Mouse (Mus musculus): Measurements from ENCODE around the gene Smagp. TPM values are rescaled to one million over a fixed set of nuclear protein-coding genes. Genes with fewer than 3 reads are reported as not detected.
"Not testable (repeated sequence)": the region's sequence is repeated elsewhere in the genome, so short reads cannot be mapped to it uniquely, and the experiment has no call there.

Gene Smagp
- polyA plus RNA-seq, 1 experiment from 2014 or later, result 3.9 TPM

DNA sequence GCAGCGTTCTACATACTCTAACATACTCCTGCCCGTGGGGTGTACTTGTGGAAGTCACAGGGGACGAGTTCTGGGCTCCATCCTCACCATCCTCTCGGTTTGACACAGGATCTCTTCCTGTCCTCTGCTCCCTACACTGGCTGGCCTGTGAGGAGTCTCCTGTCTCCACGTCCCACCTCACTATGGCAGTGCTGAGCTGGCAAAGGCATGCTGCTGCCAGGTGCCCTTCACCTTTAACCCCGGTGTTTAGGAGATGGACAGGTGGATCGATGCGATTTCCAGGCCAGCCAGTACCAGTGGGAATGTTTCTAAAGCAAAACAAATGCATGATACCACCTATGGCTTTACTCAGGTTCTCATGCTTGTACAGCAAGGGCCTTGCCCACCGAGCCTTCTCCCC is 13.0 kb downstream of the Smagp start:
- Histone ChIP-seq H3K9ac (ENCODE audit: low read length) (no peak overlapping the region), H3K9me3 (ENCODE audit: control insufficient read depth, low read length) (no peaks in the 10 kb centered on the region), H3K4me2 (no peak overlapping the region), H3K4me1 (ENCODE audit: control insufficient read depth, insufficient read depth, low read length) (no peaks in the 10 kb centered on the region), H3K4me3 (ENCODE audit: low read depth, low read length) (no peak overlapping the region), H3K36me3 (ENCODE audit: control insufficient read depth, insufficient read depth, low read length) (peaks cover 6% of the 10 kb centered on the region), H3K27ac (ENCODE audit: low read depth, low read length) (no peak overlapping the region), H3K27me3 (ENCODE audit: control insufficient read depth, insufficient read depth, low read length) (no peaks in the 10 kb centered on the region)
- ATAC-seq (ENCODE audit: low FRiP score), result no peak
- WGBS, result 88% methylated on average over 9 of the region's 9 CpGs
- no peak for DNase-seq (ENCODE audit: low spot score, missing footprints)

GRCm38 (mm10) chr15:100622164-100622563 is 14.6 kb downstream of the Smagp start:
- Histone ChIP-seq H3K4me2 (no peak overlapping the region), H3K27me3 (ENCODE audit: control insufficient read depth, insufficient read depth, low read length) (no peaks in the 10 kb centered on the region), H3K4me3 (ENCODE audit: low read depth, low read length) (no peak overlapping the region), H3K36me3 (ENCODE audit: control insufficient read depth, insufficient read depth, low read length) (peaks cover 12% of the 10 kb centered on the region), H3K27ac (ENCODE audit: low read depth, low read length) (no peak overlapping the region), H3K9me3 (ENCODE audit: control insufficient read depth, low read length) (no peaks in the 10 kb centered on the region), H3K4me1 (ENCODE audit: control insufficient read depth, insufficient read depth, low read length) (no peaks in the 10 kb centered on the region), H3K9ac (ENCODE audit: low read length) (no peak overlapping the region)
- 88% methylated on average over 7 of the region's 7 CpGs for whole genome bisulfite sequencing
- ATAC-seq (ENCODE audit: low FRiP score) (no peak), DNase-seq (ENCODE audit: low spot score, missing footprints) (no peak)

DNA sequence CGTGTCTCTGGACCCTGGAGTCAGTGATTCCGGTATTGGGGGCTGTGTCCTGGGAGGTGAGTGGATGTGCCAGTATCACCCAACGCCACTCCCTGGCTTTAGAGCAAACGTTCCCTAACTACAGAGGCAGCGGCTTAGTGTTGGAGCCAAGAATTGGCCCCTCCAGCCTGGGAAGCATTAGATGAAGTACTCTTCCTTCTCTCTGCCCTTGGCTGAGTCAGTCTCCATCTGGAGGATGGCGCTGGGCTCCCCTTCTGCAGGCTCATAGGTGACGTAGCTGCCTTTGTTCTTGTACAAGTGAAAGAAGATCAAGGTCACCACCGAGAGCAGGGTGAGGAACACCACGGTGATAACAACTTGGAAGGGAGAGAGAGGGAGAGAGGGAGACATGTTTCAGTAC is 15.1 kb downstream of the Smagp start:
- DNase-seq (ENCODE audit: low spot score, missing footprints); H3K4me2 ChIP-seq; H3K9me3 ChIP-seq (ENCODE audit: control insufficient read depth, low read length); H3K4me1 ChIP-seq (ENCODE audit: control insufficient read depth, insufficient read depth, low read length); H3K27me3 ChIP-seq (ENCODE audit: control insufficient read depth, insufficient read depth, low read length); H3K4me3 ChIP-seq (ENCODE audit: low read depth, low read length); H3K9ac ChIP-seq (ENCODE audit: low read length); ATAC-seq (ENCODE audit: low FRiP score); H3K27ac ChIP-seq (ENCODE audit: low read depth, low read length): not testable (repeated sequence)
- peaks cover 12% of the 10 kb centered on the region for H3K36me3 ChIP-seq (ENCODE audit: control insufficient read depth, insufficient read depth, low read length)
- WGBS, result 79% methylated on average over 9 of the region's 9 CpGs

DNA sequence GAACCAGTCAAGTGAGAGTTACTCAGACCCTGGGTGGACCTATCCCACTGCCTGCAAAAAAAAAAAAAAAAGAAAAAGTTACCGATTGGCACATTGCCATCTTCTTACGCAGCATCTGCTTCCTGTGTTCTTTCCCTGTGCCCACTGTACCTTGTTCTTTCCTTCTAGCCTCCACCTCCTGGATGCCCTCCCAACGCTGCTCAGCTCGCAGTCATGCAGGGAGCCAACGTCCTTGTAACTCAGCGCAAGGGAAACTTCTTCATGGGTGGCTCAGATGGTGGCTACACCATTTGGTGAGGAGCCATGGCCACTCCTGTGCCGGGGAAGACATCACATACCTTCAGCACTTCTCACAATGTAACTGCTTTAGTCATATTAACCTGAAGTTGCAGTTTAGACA is 17.5 kb downstream of the Smagp start:
- 94% methylated on average over 7 of the region's 7 CpGs for WGBS
- H3K36me3 ChIP-seq (ENCODE audit: control insufficient read depth, insufficient read depth, low read length), result peaks cover 12% of the 10 kb centered on the region

DNA sequence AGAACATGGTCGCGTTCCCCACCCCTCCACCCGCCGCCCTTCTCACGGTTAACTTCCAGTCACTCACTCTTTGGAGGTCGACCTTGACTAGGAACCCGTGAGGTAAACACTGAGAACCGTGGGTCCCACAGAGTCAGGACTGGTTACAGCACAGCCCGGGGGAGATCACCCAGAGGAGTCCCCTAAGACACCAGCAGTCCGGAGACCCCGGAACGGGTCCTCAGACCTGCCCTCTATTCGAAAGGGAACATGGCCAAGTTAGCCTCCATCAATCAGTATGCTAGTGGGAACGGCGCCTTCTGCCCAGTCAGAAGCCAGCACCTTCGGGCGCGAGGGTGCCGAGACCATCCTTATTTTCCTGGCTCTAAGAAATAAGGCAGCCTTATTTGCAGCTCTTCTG is 20.5 kb downstream of the Smagp start:
- H3K4me1 ChIP-seq (ENCODE audit: control insufficient read depth, insufficient read depth, low read length), result peaks cover 13% of the 10 kb centered on the region; the same call in 1 of the 2 replicates
- peaks cover 12% of the 10 kb centered on the region for H3K36me3 ChIP-seq (ENCODE audit: control insufficient read depth, insufficient read depth, low read length)
- no peaks in the 10 kb centered on the region for H3K27me3 ChIP-seq (ENCODE audit: control insufficient read depth, insufficient read depth, low read length)
- DNase-seq (ENCODE audit: low spot score, missing footprints), result no peak
- peak overlapping the region; percentile 94 for H3K4me3 ChIP-seq (ENCODE audit: low read depth, low read length)
- peak overlapping the region; percentile 93 for H3K27ac ChIP-seq (ENCODE audit: low read depth, low read length)
- peak overlapping the region; percentile 81 for H3K4me2 ChIP-seq
- peak; percentile 15 for ATAC-seq (ENCODE audit: low FRiP score)
- peak overlapping the region; percentile 90 for H3K9ac ChIP-seq (ENCODE audit: low read length)
- 2% methylated on average over 19 of the region's 19 CpGs for WGBS
- no peaks in the 10 kb centered on the region for H3K9me3 ChIP-seq (ENCODE audit: control insufficient read depth, low read length)

More for the DNA sequence above, 17.5 kb downstream of the Smagp start:
- no peak for ATAC-seq (ENCODE audit: low FRiP score)
- Histone ChIP-seq H3K27me3 (ENCODE audit: control insufficient read depth, insufficient read depth, low read length) (no peaks in the 10 kb centered on the region), H3K4me1 (ENCODE audit: control insufficient read depth, insufficient read depth, low read length) (peaks cover 8% of the 10 kb centered on the region; the same call in 1 of the 2 replicates), H3K4me3 (ENCODE audit: low read depth, low read length) (no peak overlapping the region), H3K9ac (ENCODE audit: low read length) (no peak overlapping the region), H3K4me2 (no peak overlapping the region), H3K9me3 (ENCODE audit: control insufficient read depth, low read length) (no peaks in the 10 kb centered on the region), H3K27ac (ENCODE audit: low read depth, low read length) (no peak overlapping the region)
- no peak for DNase-seq (ENCODE audit: low spot score, missing footprints)

DNA sequence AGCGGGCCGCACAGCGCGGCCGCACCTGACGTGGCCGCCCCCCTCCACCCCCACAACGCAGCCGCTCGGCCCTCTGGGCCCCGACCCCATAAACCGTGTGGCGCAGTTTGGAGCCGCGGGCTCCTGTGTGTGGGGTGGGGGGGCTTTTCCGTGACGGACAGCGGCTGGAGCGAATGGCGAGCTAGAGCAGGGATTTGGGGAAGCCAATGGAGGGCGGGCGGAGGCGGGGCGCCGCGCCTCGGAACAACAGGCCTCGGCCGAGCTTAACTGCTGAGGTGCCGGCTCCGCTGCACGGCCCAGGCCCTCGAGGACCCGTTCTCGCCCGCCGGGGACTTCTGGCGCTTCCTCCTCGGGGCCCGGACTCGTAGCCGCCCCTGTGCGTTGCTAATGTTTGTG is 20.9 kb downstream of the Smagp start:
- Histone ChIP-seq H3K4me1 (ENCODE audit: control insufficient read depth, insufficient read depth, low read length) (peaks cover 13% of the 10 kb centered on the region; the same call in 1 of the 2 replicates), H3K27me3 (ENCODE audit: control insufficient read depth, insufficient read depth, low read length) (no peaks in the 10 kb centered on the region), H3K4me2 (peak overlapping the region; percentile 81), H3K4me3 (ENCODE audit: low read depth, low read length) (peak overlapping the region; percentile 94), H3K36me3 (ENCODE audit: control insufficient read depth, insufficient read depth, low read length) (peaks cover 12% of the 10 kb centered on the region), H3K9me3 (ENCODE audit: control insufficient read depth, low read length) (no peaks in the 10 kb centered on the region), H3K9ac (ENCODE audit: low read length) (peak overlapping the region; percentile 90), H3K27ac (ENCODE audit: low read depth, low read length) (peak overlapping the region; percentile 93)
- WGBS, result under 1% methylated on average over 41 of the region's 43 CpGs
- DNase-seq (ENCODE audit: low spot score, missing footprints) (peak; percentile 98), ATAC-seq (ENCODE audit: low FRiP score) (peak; percentile 85)

GRCm38 (mm10) chr15:100614996-100615824 is 21.5 kb downstream of the Smagp start, which contains the start of gene Dazap2:
Gene Dazap2, plus strand, starts transcription at chr15:100615349.
- Histone ChIP-seq H3K9ac (ENCODE audit: low read length) (peak within 1 kb of the TSS; percentile 90), H3K4me1 (ENCODE audit: control insufficient read depth, insufficient read depth, low read length) (peaks cover 13% of the 10 kb centered on the region; the same call in 1 of the 2 replicates), H3K36me3 (ENCODE audit: control insufficient read depth, insufficient read depth, low read length) (peaks cover 12% of the 10 kb centered on the region), H3K4me3 (ENCODE audit: low read depth, low read length) (peak within 1 kb of the TSS; percentile 94), H3K27me3 (ENCODE audit: control insufficient read depth, insufficient read depth, low read length) (no peaks in the 10 kb centered on the region), H3K27ac (ENCODE audit: low read depth, low read length) (peak within 1 kb of the TSS; percentile 93), H3K4me2 (peak within 1 kb of the TSS; percentile 81), H3K9me3 (ENCODE audit: control insufficient read depth, low read length) (no peaks in the 10 kb centered on the region)
- WGBS, result under 1% methylated on average over 75 of the region's 99 CpGs
- DNase-seq (ENCODE audit: low spot score, missing footprints) (peak; percentile 100), ATAC-seq (ENCODE audit: low FRiP score) (peak; percentile 88)

GRCm38 (mm10) chr15:100614218-100614995 is 22.3 kb downstream of the Smagp start:
- no peak for DNase-seq (ENCODE audit: low spot score, missing footprints)
- WGBS, result 11% methylated on average over 43 of the region's 43 CpGs
- H3K27ac ChIP-seq (ENCODE audit: low read depth, low read length), result 0 out of 2 replicates have a peak overlapping the region, but pooled peaks have one; percentile 93
- H3K36me3 ChIP-seq (ENCODE audit: control insufficient read depth, insufficient read depth, low read length), result peaks cover 10% of the 10 kb centered on the region
- H3K4me3 ChIP-seq (ENCODE audit: low read depth, low read length), result peak overlapping the region; percentile 94
- no peaks in the 10 kb centered on the region for H3K27me3 ChIP-seq (ENCODE audit: control insufficient read depth, insufficient read depth, low read length)
- peak; percentile 1; the same call in 1 of the 2 replicates for ATAC-seq (ENCODE audit: low FRiP score)
- no peaks in the 10 kb centered on the region for H3K9me3 ChIP-seq (ENCODE audit: control insufficient read depth, low read length)
- H3K9ac ChIP-seq (ENCODE audit: low read length), result peak overlapping the region; percentile 90
- H3K4me1 ChIP-seq (ENCODE audit: control insufficient read depth, insufficient read depth, low read length), result peaks cover 13% of the 10 kb centered on the region; the same call in 1 of the 2 replicates
- H3K4me2 ChIP-seq, result peak overlapping the region; percentile 72

All from midbrain, embryonic 11.5 days (tissue).